Mouse (Mus musculus) myocyte (in vitro differentiated cells): Measurements from ENCODE around the gene Rapgef3.

Experiments used
- CEBPB ChIP-seq: IDR thresholded peaks from 2 replicates; pipeline ENCODE4 v1.6.1; 2011; ENCODE audit warnings: mild to moderate bottlenecking, moderate library complexity; ENCODE audit not compliant: poor library complexity, insufficient read depth, severe bottlenecking
- E2F4 ChIP-seq: IDR thresholded peaks from one replicate; pipeline ENCODE4 v1.6.1; 2011; ENCODE audit warnings: mild to moderate bottlenecking, control low read depth, moderate library complexity; ENCODE audit not compliant: insufficient read depth
- MAX ChIP-seq: IDR thresholded peaks from one replicate; pipeline ENCODE4 v1.6.1; 2011; ENCODE audit warnings: low read depth, mild to moderate bottlenecking, control low read depth
- MYOD1 ChIP-seq, 3 experiments: IDR thresholded peaks; one replicate each; pipeline ENCODE4 v1.6.1; 2011; ENCODE audit warnings: control low read depth in 2 of 3, low read depth in 2 of 3, mild to moderate bottlenecking in 2 of 3, moderate library complexity in 1 of 3; ENCODE audit not compliant: insufficient read length in 2 of 3, control insufficient read depth in 1 of 3
- MYOG ChIP-seq, 3 experiments: IDR thresholded peaks; one replicate each; pipeline ENCODE4 v1.6.1; 2011; ENCODE audit warnings: control low read depth in 2 of 3, low read depth in 2 of 3, mild to moderate bottlenecking in 2 of 3; ENCODE audit not compliant: insufficient read length in 2 of 3, control insufficient read depth in 1 of 3, insufficient read depth in 1 of 3
- POLR2A ChIP-seq: IDR thresholded peaks from one replicate; pipeline ENCODE4 v1.6.1; 2011; ENCODE audit warnings: low read depth, mild to moderate bottlenecking, control low read depth, moderate library complexity; ENCODE audit not compliant: insufficient read length
- POLR2AphosphoS2 ChIP-seq: IDR thresholded peaks from one replicate; pipeline ENCODE4 v1.6.1; 2011; ENCODE audit warnings: low read depth, control low read depth; ENCODE audit not compliant: insufficient read length
- SRF ChIP-seq: IDR thresholded peaks from one replicate; pipeline ENCODE4 v1.6.1; 2011; ENCODE audit warnings: low read depth; ENCODE audit not compliant: control insufficient read depth, insufficient read length
- TCF12 ChIP-seq: IDR thresholded peaks from one replicate; pipeline ENCODE4 v1.6.1; 2011; ENCODE audit warnings: mild to moderate bottlenecking, control low read depth; ENCODE audit not compliant: poor library complexity, insufficient read depth, severe bottlenecking
- TCF3 ChIP-seq: IDR thresholded peaks from one replicate; pipeline ENCODE4 v1.6.1; 2011; ENCODE audit warnings: low read depth, control low read depth; ENCODE audit not compliant: insufficient read length
- USF1 ChIP-seq: IDR thresholded peaks from one replicate; pipeline ENCODE4 v1.6.1; 2011; ENCODE audit warnings: low read depth, mild to moderate bottlenecking, control low read depth, moderate library complexity

GRCm38 (mm10) chr15:97795559-97796235 lies 27.9 kb upstream of the Rapgef3 start:
- no peak for TF ChIP-seq MAX
- TF ChIP-seq CEBPB = no peak
- TF ChIP-seq USF1 = no peak
- no peak for TF ChIP-seq POLR2A
- TF ChIP-seq POLR2AphosphoS2 = no peak
- no peak for TF ChIP-seq E2F4
- TF ChIP-seq SRF = no peak
- TF ChIP-seq TCF12 = no peak
- no peak for TF ChIP-seq TCF3
- no peak for TF ChIP-seq MYOD1 (IDR thresholded peaks at IDR 0.05; ENCODE audit: control insufficient read depth in 1 of 3, insufficient read length in 2 of 3, low read depth in 2 of 3)
- no peak for TF ChIP-seq MYOG (IDR thresholded peaks at IDR 0.05; ENCODE audit: control insufficient read depth in 1 of 3, insufficient read depth in 1 of 3, insufficient read length in 2 of 3, low read depth in 2 of 3)
